Mouse (Mus musculus) duodenum, adult 2 months (tissue): ENCODE data around the gene Actn3. TPM values are rescaled to one million over a fixed set of nuclear protein-coding genes. Genes with fewer than 3 reads are reported as not detected.

Source experiments
- polyA plus RNA-seq: library from polyadenylated mRNA; depleted of rRNA; stranded (reverse); fragments of >200 nt; gene quantifications from 2 replicates; pipeline ENCODE4 v1.2.3, GENCODE M21; 2012; ENCODE audit warnings: low replicate concordance; rRNA removed

Gene Actn3
- 0.12 and 0.37 TPM in 2 replicates for polyA plus RNA-seq

GRCm38 (mm10) chr19:4877785-4878184 lies at the start of gene Actn3:
TSS of gene Actn3 (minus strand) at chr19:4877909.

GRCm38 (mm10) chr19:4905979-4906794 lies 28.5 kb upstream of the Actn3 start, which contains the start of gene Bbs1:
TSS of gene Bbs1 (minus strand) at chr19:4906628.

GRCm38 (mm10) chr19:4878405-4879323 lies 955 bp upstream of the Actn3 start, which contains the start of gene Zdhhc24:
TSS of gene Zdhhc24 (plus strand) at chr19:4878668.

DNA sequence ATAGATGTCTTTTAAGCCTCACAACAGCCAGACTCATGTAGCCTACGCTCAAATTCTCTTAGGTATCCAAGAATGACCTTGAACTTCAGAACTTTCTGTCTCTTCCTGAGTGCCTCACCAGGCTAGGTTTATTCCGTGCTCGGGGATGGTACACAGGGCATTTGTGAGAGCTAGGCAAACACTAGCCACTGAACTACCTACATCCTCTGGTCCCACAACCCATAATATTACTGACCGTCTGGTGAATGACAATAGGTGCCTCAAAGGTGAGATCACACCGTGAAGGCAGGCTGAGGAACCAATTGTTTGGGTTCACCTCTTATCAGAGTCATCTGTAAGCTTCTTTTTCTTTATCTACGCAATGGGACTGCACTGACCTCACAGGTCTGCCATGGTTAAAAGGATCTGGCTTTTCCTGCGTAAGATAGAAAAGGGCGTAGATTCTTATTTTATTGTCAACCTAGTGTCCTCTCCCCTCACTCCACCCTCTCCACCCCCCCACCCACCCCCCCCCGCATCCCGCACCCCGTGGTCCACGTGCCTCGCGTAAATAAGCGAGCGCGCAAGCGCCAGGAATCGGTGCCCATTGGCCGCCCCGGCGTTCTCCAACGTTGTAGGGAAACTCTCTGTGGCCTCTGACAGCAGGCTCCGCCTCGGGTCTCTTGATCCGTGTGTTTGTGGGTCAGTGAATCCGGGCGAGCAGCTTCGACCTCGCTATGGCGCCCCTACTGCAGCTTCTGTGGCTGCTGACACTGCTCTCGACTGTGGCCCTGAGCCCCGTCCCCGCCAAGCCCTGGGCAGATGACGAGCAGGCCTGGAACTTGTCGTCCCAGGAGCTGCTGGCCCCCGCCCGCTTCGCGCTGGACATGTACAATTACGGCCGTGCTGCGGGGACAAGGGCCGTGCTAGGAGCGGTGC lies 22.9 kb downstream of the Actn3 start, which contains the start of gene Ctsf:
Gene Ctsf (plus strand): TSS at position 579 of the 918 bp plus-strand sequence.

GRCm38 (mm10) chr19:4839149-4839548 lies 38.6 kb downstream of the Actn3 start, which contains the start of the genes Ccs and Ccdc87:
TSS of gene Ccs (minus strand) at chr19:4839332.
TSS of gene Ccdc87 (plus strand) at chr19:4839366.

Other genes starting within 250 kb of the Actn3 start
- gene Gm960, start 179.2 kb downstream of the Actn3 start, polyA plus RNA-seq, result 0.21 and 0.38 TPM in 2 replicates
- gene Sptbn2, start 166.7 kb downstream of the Actn3 start, polyA plus RNA-seq, result 0.15 and 0.36 TPM in 2 replicates
- gene Rbm4b, start 121.4 kb downstream of the Actn3 start, polyA plus RNA-seq, result 1.6 and 1.9 TPM in 2 replicates
- 14.1 and 19.8 TPM in 2 replicates for gene Rbm4, start 84.0 kb downstream of the Actn3 start, polyA plus RNA-seq
- 14.3 and 15.5 TPM in 2 replicates for gene Gm21992, start 66.3 kb downstream of the Actn3 start, polyA plus RNA-seq
- gene Rbm14, start 66.3 kb downstream of the Actn3 start, polyA plus RNA-seq, result 54.4 and 67.9 TPM in 2 replicates
- 44.5 and 45.3 TPM in 2 replicates for gene Ccs, start 38.6 kb downstream of the Actn3 start, polyA plus RNA-seq
- 0.05 and 0.20 TPM in 2 replicates for gene Ccdc87, start 38.5 kb downstream of the Actn3 start, polyA plus RNA-seq
- gene Ctsf, start 22.8 kb downstream of the Actn3 start, polyA plus RNA-seq, result 23.8 and 33.2 TPM in 2 replicates
- 20.0 and 26.3 TPM in 2 replicates for gene Zdhhc24, start 759 bp upstream of the Actn3 start, polyA plus RNA-seq
- 0.32 and 2.3 TPM in 2 replicates for gene Bbs1, start 28.7 kb upstream of the Actn3 start, polyA plus RNA-seq
- gene Dpp3, start 50.4 kb upstream of the Actn3 start, polyA plus RNA-seq, result 131 and 152 TPM in 2 replicates
- gene Peli3, start 65.2 kb upstream of the Actn3 start, polyA plus RNA-seq, result 1.2 and 1.7 TPM in 2 replicates
- gene Mrpl11, start 84.2 kb upstream of the Actn3 start, polyA plus RNA-seq, result 8.4 and 15.6 TPM in 2 replicates
- gene Npas4, start 112.4 kb upstream of the Actn3 start, polyA plus RNA-seq, result 0.90 and 1.8 TPM in 2 replicates
- gene Slc29a2, start 146.0 kb upstream of the Actn3 start, polyA plus RNA-seq, result 2.3 and 8.8 TPM in 2 replicates
- gene B4gat1, start 160.9 kb upstream of the Actn3 start, polyA plus RNA-seq, result 12.5 and 14.2 TPM in 2 replicates
- gene AC124502.3, start 161.0 kb upstream of the Actn3 start, polyA plus RNA-seq, result 1.3 and 2.9 TPM in 2 replicates
- gene Brms1, start 163.4 kb upstream of the Actn3 start, polyA plus RNA-seq, result 37.5 and 52.2 TPM in 2 replicates
- gene Rin1, start 172.6 kb upstream of the Actn3 start, polyA plus RNA-seq, result 3.3 and 8.5 TPM in 2 replicates
- 4.6 and 4.9 TPM in 2 replicates for gene Cd248, start 190.2 kb upstream of the Actn3 start, polyA plus RNA-seq
- gene Tmem151a, start 207.6 kb upstream of the Actn3 start, polyA plus RNA-seq, result 3.3 and 3.6 TPM in 2 replicates
- gene Yif1a, start 210.6 kb upstream of the Actn3 start, polyA plus RNA-seq, result 254 and 407 TPM in 2 replicates
- 2.0 and 3.1 TPM in 2 replicates for gene Cnih2, start 220.6 kb upstream of the Actn3 start, polyA plus RNA-seq
- gene Rab1b, start 229.2 kb upstream of the Actn3 start, polyA plus RNA-seq, result 198 and 335 TPM in 2 replicates
- 23.5 and 24.1 TPM in 2 replicates for gene Klc2, start 240.7 kb upstream of the Actn3 start, polyA plus RNA-seq